Mouse (Mus musculus) lung, postnatal 0 days (tissue): ENCODE measurements around the gene Sertad4. TPM values are rescaled to one million over a fixed set of nuclear protein-coding genes. Genes with fewer than 3 reads are reported as not detected.

Experiments
- ATAC-seq: fragments of 200-750 bp; cut with Nextera tagmentation; 2 replicates; pipeline ENCODE4 v1.8.0; 2017; ENCODE audit warnings: moderate library complexity
- DNase-seq: peaks from one replicate; pipeline ENCODE4 v3.0.0-alpha.2; 2016; ENCODE audit warnings: low spot score
- H3K27ac ChIP-seq: fragments of 300-500 bp; sonication (generic); 2 replicates; pipeline ENCODE4 v1.5.1; 2014; ENCODE audit warnings: antibody characterized with exemption, mild to moderate bottlenecking, low read length, mixed read lengths
- H3K27me3 ChIP-seq: fragments of 300-500 bp; sonication (generic); replicated peaks from 2 replicates; pipeline ENCODE4 v1.6.1; 2014; ENCODE audit warnings: low read length, mixed read lengths; ENCODE audit not compliant: insufficient read depth
- H3K36me3 ChIP-seq: fragments of 300-500 bp; sonication (generic); 2 replicates; pipeline ENCODE4 v1.6.1; 2014; ENCODE audit warnings: low read length, mixed read lengths; ENCODE audit not compliant: insufficient read depth
- H3K4me1 ChIP-seq: fragments of 300-500 bp; sonication (generic); 2 replicates; pipeline ENCODE4 v1.6.1; 2014; ENCODE audit warnings: antibody characterized with exemption, low read depth, low read length, mixed read lengths; ENCODE audit not compliant: insufficient read depth
- H3K4me2 ChIP-seq: fragments of 300-500 bp; sonication (generic); replicated peaks from 2 replicates; pipeline ENCODE4 v1.6.1; 2014; ENCODE audit warnings: low read depth, mild to moderate bottlenecking, low read length, moderate library complexity, mixed read lengths
- H3K4me3 ChIP-seq: fragments of 300-500 bp; sonication (generic); 2 replicates; pipeline ENCODE4 v1.5.1; 2014; ENCODE audit warnings: low read depth, low read length
- H3K9ac ChIP-seq: fragments of 300-500 bp; sonication (generic); replicated peaks from 2 replicates; pipeline ENCODE4 v1.6.1; 2014; ENCODE audit warnings: low read depth, mild to moderate bottlenecking
- H3K9me3 ChIP-seq: fragments of 300-500 bp; sonication (generic); 2 replicates; pipeline ENCODE4 v1.6.1; 2016; ENCODE audit warnings: low read length, mixed read lengths
- CTCF ChIP-seq: IDR thresholded peaks from 2 replicates; pipeline ENCODE4 v1.5.1; 2016; ENCODE audit warnings: antibody characterized with exemption, mild to moderate bottlenecking
- EP300 ChIP-seq: IDR thresholded peaks from 2 replicates; pipeline ENCODE4 v1.6.1; 2016; ENCODE audit warnings: antibody characterized with exemption, mild to moderate bottlenecking, control low read depth
- WGBS: fragments of 180-500 bp; shearing (Covaris S2); extraction: QIAGEN DNeasy Blood & Tissue Kit; methylation state at CpG from one replicate; pipeline ENCODE4 v1.1.7; 2014; 5-methylcytosine and 5-hydroxymethylcytosine counted together
- polyA plus RNA-seq: library from polyadenylated mRNA; unstranded; fragments of >200 nt; fragmentation: Nextera tagmentation; extraction: Ambion mirVana; gene quantifications from 2 replicates; pipeline ENCODE4 v1.2.1, GENCODE M21; 2015

The Sertad4 gene
- polyA plus RNA-seq, 1 experiment from 2014 or later = 3.2 TPM

DNA sequence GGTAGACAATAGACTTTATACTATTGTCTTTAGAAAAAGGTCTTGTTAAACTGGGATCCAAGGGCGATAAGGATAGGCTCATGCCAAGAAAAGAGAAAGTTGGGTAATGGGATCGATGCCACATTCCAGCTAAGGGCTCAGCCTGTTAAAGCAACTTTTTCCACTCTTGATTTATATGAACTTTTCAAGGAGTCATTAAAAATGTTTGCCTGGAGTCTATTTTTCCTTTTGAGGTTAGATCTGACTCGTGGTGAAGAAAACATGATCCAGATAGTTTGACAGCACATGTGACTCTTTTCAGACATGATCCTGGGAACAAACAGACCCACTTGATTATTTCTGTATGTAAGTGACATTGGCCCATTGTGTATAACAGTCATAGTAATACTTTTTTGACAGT is 35.2 kb upstream of the Sertad4 start:
- WGBS = 54% methylated on average over 3 of the region's 3 CpGs

DNA sequence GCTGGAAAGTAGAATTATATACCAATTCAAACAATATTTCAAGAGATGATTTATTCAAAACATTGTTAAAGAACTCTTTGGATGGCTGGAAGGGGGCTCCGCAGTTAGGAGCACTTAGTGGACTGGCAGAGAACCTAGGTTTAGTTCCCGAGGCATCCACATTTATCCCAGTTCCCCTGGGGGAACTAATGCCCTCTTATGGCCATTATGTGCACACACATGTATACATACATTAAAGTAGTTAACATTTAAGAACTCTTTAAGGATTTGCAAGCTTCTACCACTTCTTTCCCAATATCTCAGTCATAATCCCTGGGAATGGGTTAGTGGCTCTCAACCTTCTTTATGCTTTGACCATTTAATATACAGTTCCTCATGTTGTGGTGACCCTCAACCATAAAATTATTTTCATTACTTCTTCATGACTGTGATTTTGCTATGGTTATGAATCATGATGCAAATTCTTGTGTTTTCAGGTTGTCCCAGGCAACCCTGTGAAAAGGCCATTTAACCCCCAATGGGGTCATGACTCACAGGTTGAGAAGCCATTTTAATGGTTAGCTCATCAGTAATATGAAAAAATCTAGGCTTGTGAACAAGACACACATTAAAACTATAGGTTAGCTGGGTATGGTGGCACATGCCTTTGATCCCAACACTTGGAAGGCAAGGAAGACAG is 27.2 kb upstream of the Sertad4 start:
- 59% methylated on average over 2 of the region's 2 CpGs for WGBS
- H3K9ac ChIP-seq = no peak overlapping the region
- ATAC-seq = no peak
- H3K4me2 ChIP-seq = no peak overlapping the region
- H3K27me3 ChIP-seq = no peaks in the 10 kb centered on the region
- TF ChIP-seq CTCF (peak; percentile 53), EP300 (no peak)
- no peaks in the 10 kb centered on the region for H3K9me3 ChIP-seq
- DNase-seq = no peak
- H3K4me1 ChIP-seq = no peaks in the 10 kb centered on the region
- no peak overlapping the region for H3K27ac ChIP-seq
- H3K4me3 ChIP-seq = no peak overlapping the region
- H3K36me3 ChIP-seq = no peaks in the 10 kb centered on the region

More for the DNA sequence above, 35.2 kb upstream of the Sertad4 start:
- Histone ChIP-seq H3K4me1 (no peaks in the 10 kb centered on the region), H3K27me3 (no peaks in the 10 kb centered on the region), H3K36me3 (no peaks in the 10 kb centered on the region), H3K4me3 (no peak overlapping the region), H3K9ac (no peak overlapping the region), H3K4me2 (no peak overlapping the region), H3K9me3 (no peaks in the 10 kb centered on the region), H3K27ac (no peak overlapping the region)
- no peak; the same call in 1 of the 2 replicates for ATAC-seq
- peak; percentile 31 for DNase-seq
- TF ChIP-seq CTCF = no peak
- TF ChIP-seq EP300 = no peak

DNA sequence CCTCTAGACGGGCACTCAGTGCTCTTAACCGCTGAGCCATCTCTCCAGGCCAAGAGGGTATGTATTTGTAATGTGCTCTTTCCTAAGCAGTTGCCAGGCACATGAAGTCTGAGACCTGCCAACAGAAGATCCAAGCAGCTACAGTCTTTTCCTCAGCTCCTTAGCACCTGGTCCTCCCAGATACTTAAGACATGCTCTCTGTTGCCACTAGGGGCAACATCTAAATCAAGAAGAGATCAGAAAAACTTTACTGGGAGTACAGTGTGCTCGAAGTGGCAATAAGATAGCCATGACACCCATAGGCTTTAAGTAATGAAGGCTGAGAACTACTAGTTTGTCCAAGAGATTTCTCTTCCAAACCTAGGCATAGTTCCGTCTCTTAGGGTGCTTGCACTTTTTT is 24.6 kb upstream of the Sertad4 start:
- Histone ChIP-seq H3K4me2 (no peak overlapping the region), H3K4me1 (no peaks in the 10 kb centered on the region), H3K9ac (no peak overlapping the region), H3K27ac (no peak overlapping the region), H3K27me3 (no peaks in the 10 kb centered on the region), H3K36me3 (no peaks in the 10 kb centered on the region), H3K9me3 (no peaks in the 10 kb centered on the region), H3K4me3 (no peak overlapping the region)
- peak; percentile 21 for DNase-seq
- 76% methylated on average over 4 of the region's 4 CpGs for WGBS
- TF ChIP-seq CTCF = peak; percentile 48
- TF ChIP-seq EP300 = no peak
- ATAC-seq = no peak

DNA sequence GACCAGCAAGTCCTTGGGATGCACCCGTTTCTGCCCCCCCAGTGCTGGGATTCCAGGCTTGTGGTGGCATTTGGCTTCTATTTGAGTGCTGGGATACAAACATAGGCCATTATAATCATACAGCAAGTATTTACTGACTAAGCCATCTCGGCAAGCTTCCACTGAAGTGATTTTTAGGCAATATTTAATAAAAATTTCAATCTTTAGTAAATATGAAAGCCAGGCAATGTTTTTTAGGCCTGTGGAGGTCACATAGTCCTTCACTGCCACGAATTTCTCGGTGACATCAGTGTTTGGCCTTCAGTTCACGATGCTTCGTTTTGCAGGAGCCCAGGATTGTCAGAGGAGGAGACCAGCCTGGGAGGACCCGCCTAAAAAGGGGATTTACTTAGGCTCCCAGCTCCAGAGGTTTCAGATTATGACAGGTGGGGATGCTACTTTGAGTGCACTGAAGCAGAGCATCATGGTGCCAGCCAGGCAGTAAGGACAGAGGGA is 23.6 kb upstream of the Sertad4 start:
- Histone ChIP-seq H3K4me2 (no peak overlapping the region), H3K27ac (no peak overlapping the region), H3K27me3 (no peaks in the 10 kb centered on the region), H3K9me3 (no peaks in the 10 kb centered on the region), H3K4me1 (no peaks in the 10 kb centered on the region), H3K9ac (no peak overlapping the region), H3K36me3 (no peaks in the 10 kb centered on the region), H3K4me3 (no peak overlapping the region)
- WGBS = 77% methylated on average over 7 of the region's 7 CpGs
- no peak for DNase-seq
- no peak for ATAC-seq
- TF ChIP-seq EP300 (no peak), CTCF (no peak)

DNA sequence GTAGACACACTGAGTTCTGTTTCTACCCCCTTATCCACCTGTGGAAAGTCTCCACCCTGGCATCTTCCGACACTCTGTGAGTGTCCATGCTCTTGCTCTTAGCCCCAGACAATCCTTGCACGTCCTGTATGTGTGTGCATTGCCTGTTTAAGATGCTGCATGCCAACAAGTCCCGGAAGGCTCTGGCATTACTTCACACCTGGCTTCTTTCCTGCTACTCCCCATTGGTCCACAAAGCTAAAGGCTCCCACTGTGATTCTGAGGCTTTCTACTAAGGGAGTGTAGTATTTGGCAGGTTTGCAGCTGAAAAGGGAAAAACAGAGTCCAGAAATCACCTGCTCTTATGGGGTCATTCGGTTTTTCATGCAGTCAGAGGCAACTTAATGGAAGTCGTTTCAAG is 17.3 kb upstream of the Sertad4 start:
- Histone ChIP-seq H3K9me3 (no peaks in the 10 kb centered on the region), H3K4me1 (no peaks in the 10 kb centered on the region), H3K27ac (no peak overlapping the region), H3K4me2 (no peak overlapping the region), H3K36me3 (no peaks in the 10 kb centered on the region), H3K9ac (no peak overlapping the region), H3K27me3 (no peaks in the 10 kb centered on the region), H3K4me3 (no peak overlapping the region)
- ATAC-seq (no peak), DNase-seq (no peak)
- TF ChIP-seq CTCF = no peak
- no peak for TF ChIP-seq EP300
- 55% methylated on average over 5 of the region's 5 CpGs for WGBS

DNA sequence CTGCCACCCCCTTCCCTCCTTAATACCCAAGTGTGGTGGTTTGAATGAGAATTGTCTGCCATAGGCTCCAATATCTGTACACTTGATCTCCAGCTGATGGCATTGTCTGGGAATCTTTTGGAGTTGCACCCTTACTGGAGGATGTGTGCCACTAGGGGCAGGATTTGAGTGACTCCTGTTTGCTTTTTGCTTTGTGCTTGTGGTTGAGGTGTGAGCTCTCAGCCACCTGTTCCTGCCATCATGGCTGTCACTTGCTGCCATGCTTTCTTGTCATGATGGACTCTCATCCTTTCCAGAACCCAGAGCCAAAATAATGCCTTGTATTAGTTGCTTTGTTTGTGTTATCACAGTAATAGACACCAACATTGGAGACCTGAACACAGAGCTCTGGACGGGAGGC is 14.2 kb upstream of the Sertad4 start:
- H3K4me2 ChIP-seq = no peak overlapping the region
- no peaks in the 10 kb centered on the region for H3K27me3 ChIP-seq
- H3K36me3 ChIP-seq = no peaks in the 10 kb centered on the region
- WGBS = 73% methylated on average over 1 of the region's 1 CpGs
- ATAC-seq (no peak), DNase-seq (no peak)
- H3K4me1 ChIP-seq = no peaks in the 10 kb centered on the region
- no peak overlapping the region for H3K9ac ChIP-seq
- no peak overlapping the region for H3K27ac ChIP-seq
- H3K4me3 ChIP-seq = no peak overlapping the region
- H3K9me3 ChIP-seq = no peaks in the 10 kb centered on the region
- TF ChIP-seq EP300 (no peak), CTCF (peak; percentile 35)
